Mouse (Mus musculus): ENCODE results near the gene Vmn1r78.
"Not testable (repeated sequence)": the region's sequence is repeated elsewhere in the genome, so short reads cannot be mapped to it uniquely, and the experiment has no call there.

The Vmn1r78 gene

GRCm38 (mm10) chr7:12149957-12150356 is at the start of gene Vmn1r78:
Gene Vmn1r78 (plus strand): TSS chr7:12150257.
- no peak for DNase-seq (ENCODE audit: low read depth, low spot score)

GRCm38 (mm10) chr7:12156463-12156862 is 6.4 kb downstream of the Vmn1r78 start:
- DNase-seq (ENCODE audit: low read depth, low spot score) = not testable (repeated sequence)

GRCm38 (mm10) chr7:12170979-12171378 is 20.9 kb downstream of the Vmn1r78 start, which contains the start of gene Vmn1r79:
Gene Vmn1r79 (plus strand): TSS chr7:12171279.
- not testable (repeated sequence) for DNase-seq (ENCODE audit: low read depth, low spot score)

GRCm38 (mm10) chr7:12172926-12173325 is 22.9 kb downstream of the Vmn1r78 start:
- DNase-seq (ENCODE audit: low read depth, low spot score) = not testable (repeated sequence)

GRCm38 (mm10) chr7:12188986-12189385 is 38.9 kb downstream of the Vmn1r78 start, which contains the start of gene Vmn1r80:
Gene Vmn1r80 (plus strand): TSS chr7:12189286.
- DNase-seq (ENCODE audit: low read depth, low spot score) = no peak

GRCm38 (mm10) chr7:12204141-12204540 is 54.1 kb downstream of the Vmn1r78 start:
- DNase-seq (ENCODE audit: low read depth, low spot score) = no peak
